ENCODE assay signal across 8 mouse cellular contexts in the genomic region with DNA sequence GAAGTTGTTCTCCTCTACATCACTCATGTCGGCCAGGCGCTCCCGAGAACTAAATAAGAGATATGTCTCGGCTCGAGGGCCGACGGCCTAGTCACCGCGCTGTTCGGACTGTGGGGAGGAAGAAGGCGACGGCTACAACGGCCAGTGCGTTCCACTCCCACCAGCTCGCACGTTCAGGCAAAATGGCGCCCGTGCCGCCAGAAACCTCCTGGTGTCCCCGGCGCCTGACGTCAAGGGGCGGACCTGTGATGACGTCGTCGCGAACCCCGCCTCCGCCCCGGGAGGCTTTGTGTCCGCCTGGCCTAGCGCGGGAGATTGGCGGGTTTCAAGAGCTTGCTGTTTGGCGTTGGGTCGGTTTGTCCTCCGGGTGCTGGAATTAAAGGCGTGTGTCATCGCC. TPM values are rescaled to one million over a fixed set of nuclear protein-coding genes. Genes with fewer than 3 reads are reported as not detected.
DNase-seq lines count a peak whose midpoint lies in the region; ATAC-seq and TF ChIP-seq lines count a peak whose summit lies in the region.

Tra2a (minus strand) TSS at position 187 of the 397 bp plus-strand sequence.

- no peaks in the 10 kb centered on the region for H3K36me3 ChIP-seq in hindbrain, postnatal 0 days (ENCODE audit: insufficient read depth, low read length)

- no peak for TF ChIP-seq CTCF in gastrocnemius, adult 2 months (IDR thresholded peaks at IDR 0.05)
- TF ChIP-seq CTCF in hindbrain, postnatal 0 days (IDR thresholded peaks at IDR 0.05; ENCODE audit: low read depth), result no peak
- no peak for TF ChIP-seq CTCF in left cerebral cortex, adult 2 months (IDR thresholded peaks at IDR 0.05)

- no peaks in the 10 kb centered on the region for H3K9me3 ChIP-seq in hindbrain, postnatal 0 days (ENCODE audit: low read length)

- peak within 1 kb of the TSS; percentile 98 for H3K27ac ChIP-seq in gastrocnemius, adult 2 months
- peak within 1 kb of the TSS; percentile 99 for H3K27ac ChIP-seq in hindbrain, postnatal 0 days
- H3K27ac ChIP-seq in left cerebral cortex, adult 2 months, result peak within 1 kb of the TSS; percentile 91

- H3K4me3 ChIP-seq in gastrocnemius, adult 2 months, result peak within 1 kb of the TSS; percentile 81
- peak within 1 kb of the TSS; percentile 98 for H3K4me3 ChIP-seq in hindbrain, postnatal 0 days (ENCODE audit: low read length)
- peak within 1 kb of the TSS; percentile 99 for H3K4me3 ChIP-seq in left cerebral cortex, adult 2 months

- DNase-seq in WW6 (ENCODE audit: low read depth, low spot score), result peak; percentile 92
- peak; percentile 93 to 96 for DNase-seq in cerebellum, postnatal 4 days (ENCODE audit: low spot score in 2 of 2)
- peak; percentile 98 for DNase-seq in gastrocnemius, adult 2 months
- peak; percentile 98 for DNase-seq in hindbrain, postnatal 0 days (ENCODE audit: low spot score)
- peak; percentile 96 to 97 for DNase-seq in left cerebral cortex, adult 2 months (ENCODE audit: extremely low spot score in 1 of 2, low spot score in 2 of 2)
- DNase-seq in right cerebral cortex, adult 2 months (ENCODE audit: low spot score in 2 of 2), result peak; percentile 96 to 97
- DNase-seq in urinary bladder, postnatal 14 days (ENCODE audit: low spot score), result peak; percentile 98

- intact Hi-C loops in gastrocnemius, adult 2 months (cut with DNase I), result loop anchor here (5.0 kb wide), 3 partner anchors 37 to 1908 kb away; partner anchors contain the start of gene Malsu1
- intact Hi-C loops in left cerebral cortex, adult 2 months (cut with DNase I), result loop anchor here (5.0 kb wide), 1 partner anchor 192 kb away; the partner anchor contains the start of gene Malsu1

- WGBS in hindbrain, postnatal 0 days, result under 1% methylated on average over 39 of the region's 39 CpGs

- peak within 1 kb of the TSS; percentile 96 for H3K9ac ChIP-seq in hindbrain, postnatal 0 days (replicated peaks; ENCODE audit: low read length)

- no peaks in the 10 kb centered on the region for H3K27me3 ChIP-seq in hindbrain, postnatal 0 days (ENCODE audit: insufficient read depth, low read length)

- H3K4me2 ChIP-seq in hindbrain, postnatal 0 days (ENCODE audit: low read depth, low read length), result peak within 1 kb of the TSS; percentile 77

- H3K4me1 ChIP-seq in hindbrain, postnatal 0 days (ENCODE audit: insufficient read depth, low read length), result peaks cover 10% of the 10 kb centered on the region

- ATAC-seq in hindbrain, postnatal 0 days, result peak; percentile 97
- ATAC-seq in megakaryocyte, adult 5-6 weeks (ENCODE audit: poor library complexity, severe bottlenecking), result peak; percentile 93

RNA-seq across cellular contexts. Expression of gene Tra2a, which starts in this region (rescaled TPM):
- total RNA-seq in gastrocnemius, adult 2 months (2021), result 10 to 100 TPM; 15.0 to 30.8 TPM
- 54.3 and 60.9 TPM in 2 replicates for total RNA-seq in hindbrain, postnatal 0 days (2014; rRNA removed)
- polyA plus RNA-seq in hindbrain, postnatal 0 days (2015; fragmentation: Nextera tagmentation; extraction: Ambion mirVana), result 43.0 and 44.6 TPM in 2 replicates
- total RNA-seq in left cerebral cortex, adult 2 months (2021), result 10 to 100 TPM; 75.5 to 90.0 TPM
- 124 and 144 TPM in 2 replicates for total RNA-seq in megakaryocyte, adult 5-6 weeks (2015)
- 98.9 and 106 TPM in 2 replicates for total RNA-seq in megakaryocyte, adult 5-6 weeks (2017)

Comparison
In these comparisons a context has a peak if more than half of its experiments do, and no peak if none do; other contexts are left out.
1. Peak in every context shown above with its lines: DNase-seq, ATAC-seq, H3K4me3 ChIP-seq and H3K27ac ChIP-seq.